Mouse (Mus musculus): ENCODE measurements around the gene Krt82.
"Not testable (repeated sequence)": the region's sequence is repeated elsewhere in the genome, so short reads cannot be mapped to it uniquely, and the experiment has no call there.

The Krt82 gene

DNA sequence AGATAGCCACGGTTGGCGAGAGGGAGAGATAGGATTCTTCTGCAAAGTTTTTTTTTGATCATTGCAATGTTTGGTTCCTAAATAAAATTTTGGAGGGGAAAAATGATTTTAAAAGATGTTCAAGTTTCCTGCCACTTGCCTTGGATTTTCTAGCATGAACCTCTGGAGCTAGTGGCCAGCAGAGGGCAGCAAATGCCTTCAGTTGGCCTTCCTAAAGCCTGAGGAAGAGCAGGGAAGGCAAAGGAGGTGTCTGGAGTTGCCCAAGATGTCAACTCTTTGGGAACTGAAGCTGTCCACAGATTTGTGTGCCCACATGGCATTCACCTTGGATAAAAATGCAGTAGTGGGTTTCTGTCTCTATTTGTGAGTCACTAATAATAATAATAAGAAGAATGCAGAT is 30.7 kb downstream of the Krt82 start:
- intact Hi-C loops (cut with DNase I), result loop anchor here (1.0 to 5.0 kb wide), 4 partner anchors 253 to 543 kb away; no protein-coding TSS in a partner anchor

DNA sequence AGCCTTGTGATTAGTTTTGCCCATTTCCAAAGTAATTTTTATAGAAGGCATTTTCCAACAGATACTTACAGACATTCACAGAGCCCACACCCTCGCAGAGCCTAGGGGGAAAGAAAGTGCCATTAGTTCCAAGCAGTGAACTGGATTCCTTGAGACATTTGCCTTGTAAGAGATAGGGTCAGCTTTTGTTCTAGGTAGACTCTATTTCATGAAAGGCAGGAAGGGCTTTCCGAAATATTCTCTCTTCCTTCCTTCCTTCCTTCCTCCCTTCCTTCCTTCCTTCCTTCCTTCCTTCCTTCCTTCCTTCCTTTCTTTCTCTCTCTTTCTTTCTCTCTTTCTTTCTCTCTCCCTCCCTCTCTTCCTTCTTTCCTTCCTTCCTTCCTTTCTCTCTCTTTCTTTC is 33.3 kb downstream of the Krt82 start, which contains the start of gene Gm49425:
Gm49425 (minus strand) TSS at position 101 of the 400 bp plus-strand sequence.
- intact Hi-C loops (cut with DNase I), result not testable (repeated sequence)

DNA sequence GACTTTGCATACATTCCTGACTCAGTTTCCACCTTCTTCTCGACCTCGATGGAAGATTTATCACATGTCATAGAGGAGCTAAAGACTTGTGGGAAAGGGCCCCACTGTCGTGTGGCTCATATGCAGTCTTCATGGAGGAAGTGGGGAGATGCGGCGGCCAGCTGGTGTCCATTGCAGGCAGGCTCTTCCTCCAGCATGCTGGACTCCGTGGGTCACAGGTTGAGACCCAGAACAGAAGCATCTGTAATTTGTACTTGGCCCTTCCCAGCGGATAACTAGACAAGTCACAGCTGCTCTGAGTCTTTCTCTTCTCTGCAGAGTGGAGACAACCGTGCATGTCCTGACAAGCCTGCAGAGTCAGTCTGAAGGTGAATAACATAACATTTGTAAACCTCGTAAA is 42.2 kb downstream of the Krt82 start:
- intact Hi-C loops (cut with DNase I), result no loop called here

DNA sequence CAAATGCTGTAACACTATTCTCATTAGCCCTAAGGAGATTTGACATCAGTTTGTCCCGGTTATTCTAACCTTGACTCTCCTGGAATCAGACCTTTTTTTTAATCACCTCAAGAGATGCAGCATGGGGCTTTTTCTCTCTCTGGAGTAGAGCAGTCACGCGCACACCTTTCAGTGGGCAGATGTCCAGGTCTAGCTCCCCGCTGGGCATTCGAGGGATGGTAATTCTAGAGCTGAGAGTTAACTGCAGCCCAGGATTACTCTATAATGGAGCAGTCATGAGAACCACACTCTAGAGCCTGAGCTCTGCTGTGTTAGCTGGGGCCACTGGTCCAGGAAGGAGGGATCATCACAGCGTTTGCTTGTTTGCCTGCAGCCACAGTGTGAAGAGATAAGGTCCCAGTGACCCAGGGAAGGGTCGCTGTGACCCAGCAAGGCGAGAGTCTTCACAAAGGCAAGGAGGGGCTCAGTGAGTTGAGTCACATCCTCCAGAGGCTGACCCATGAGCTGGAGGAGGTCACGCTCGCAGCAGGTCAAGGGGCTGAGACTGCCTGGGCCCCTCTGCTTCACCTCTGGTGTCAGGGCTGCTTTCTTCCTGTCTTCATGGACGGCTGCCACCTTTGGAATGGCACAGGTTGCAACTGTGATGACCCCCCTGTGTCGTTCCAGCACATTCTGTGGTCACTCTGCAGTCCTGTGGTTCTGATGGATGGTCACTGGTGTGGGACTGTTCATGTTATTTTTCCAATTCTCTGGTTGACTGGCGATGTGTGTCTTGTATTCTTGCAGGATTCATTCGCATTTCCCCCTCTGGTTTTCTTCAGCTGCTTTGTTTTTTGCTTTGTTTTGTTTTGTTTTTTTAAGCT is 43.3 kb downstream of the Krt82 start:
- intact Hi-C loops (cut with DNase I), result no loop called here

DNA sequence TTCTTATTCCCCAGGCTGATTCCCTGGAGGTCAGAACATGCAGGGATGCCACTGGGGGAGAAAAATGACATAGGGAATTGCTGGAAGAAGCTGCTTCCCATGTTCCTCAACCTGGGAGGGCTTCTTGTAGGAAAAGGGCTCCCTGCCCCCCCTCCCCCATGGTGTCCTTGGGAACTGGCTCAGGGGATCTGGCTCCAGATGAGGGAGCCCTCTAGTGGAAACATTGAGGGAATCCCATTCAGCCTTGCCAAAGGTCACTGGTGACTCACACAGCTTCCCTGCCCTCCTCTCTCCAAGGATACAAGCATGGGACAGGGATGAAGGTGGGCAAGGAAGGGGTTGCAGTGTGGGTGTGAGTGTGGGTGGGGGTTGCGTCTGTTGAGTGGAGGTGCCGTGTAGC is 53.3 kb downstream of the Krt82 start:
- intact Hi-C loops (cut with DNase I), result loop anchor here (5.0 kb wide), 1 partner anchor 155 kb away; no protein-coding TSS in a partner anchor

DNA sequence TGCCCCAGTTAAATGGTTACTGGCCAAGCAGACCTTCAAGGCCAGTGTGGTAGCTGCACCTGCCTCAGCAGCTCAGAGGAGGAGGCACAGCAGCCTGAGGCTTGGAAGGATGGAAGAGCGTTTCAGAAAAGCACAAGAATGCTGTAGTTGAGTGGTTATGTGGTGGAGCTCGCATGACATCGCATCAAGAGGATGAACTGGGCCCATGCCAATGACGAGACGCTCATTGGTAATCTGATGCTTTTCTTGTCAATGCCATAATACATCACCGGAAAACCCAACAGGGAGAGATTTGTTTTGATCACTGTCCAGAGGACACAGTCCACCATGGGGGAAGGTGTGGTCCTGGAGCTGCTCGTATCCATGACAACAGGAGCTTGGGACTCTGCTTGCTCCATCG is 55.2 kb downstream of the Krt82 start:
- intact Hi-C loops (cut with DNase I), result loop anchor here (5.0 kb wide), 1 partner anchor 153 kb away; no protein-coding TSS in a partner anchor

DNA sequence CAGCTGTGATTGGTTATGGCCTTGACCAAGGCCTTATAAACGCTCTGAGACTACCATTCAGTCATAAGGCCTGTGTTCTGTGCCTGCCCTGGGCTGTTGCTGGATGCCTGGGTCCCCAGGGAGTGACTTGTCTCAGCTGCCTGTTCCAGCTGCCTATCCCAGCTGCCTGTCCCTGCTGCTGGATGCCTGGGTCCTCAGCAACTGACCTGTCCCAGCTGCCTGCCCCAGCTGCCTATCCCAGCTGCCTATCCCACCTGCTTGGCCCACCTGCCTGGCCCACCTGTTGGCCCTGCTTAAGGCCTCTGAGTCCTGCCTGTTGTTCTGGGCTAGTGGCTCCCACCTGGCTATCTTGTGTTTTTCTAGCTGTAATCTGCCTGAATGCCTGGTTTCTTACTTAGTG is 56.3 kb downstream of the Krt82 start:
- intact Hi-C loops (cut with DNase I), result no loop called here

DNA sequence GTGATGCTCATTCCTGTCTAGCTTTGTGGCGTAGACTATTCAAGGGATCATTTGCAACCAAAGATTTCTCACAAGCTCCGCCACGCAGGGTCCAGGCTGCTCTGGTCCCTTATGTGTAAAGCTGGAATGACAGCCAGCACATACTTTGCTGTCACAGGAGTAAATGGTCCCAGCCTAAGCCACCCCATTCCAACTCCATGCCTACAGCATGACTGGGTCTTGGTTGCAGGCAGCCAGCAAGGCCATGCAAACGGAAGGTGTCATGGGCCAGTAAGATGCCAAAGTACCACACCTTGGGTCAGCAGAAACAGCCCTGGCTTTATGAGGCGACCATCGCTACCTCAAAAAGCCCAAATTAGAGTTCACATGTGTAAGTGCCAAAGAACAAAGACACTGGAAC is 56.8 kb downstream of the Krt82 start:
- intact Hi-C loops (cut with DNase I), result no loop called here

DNA sequence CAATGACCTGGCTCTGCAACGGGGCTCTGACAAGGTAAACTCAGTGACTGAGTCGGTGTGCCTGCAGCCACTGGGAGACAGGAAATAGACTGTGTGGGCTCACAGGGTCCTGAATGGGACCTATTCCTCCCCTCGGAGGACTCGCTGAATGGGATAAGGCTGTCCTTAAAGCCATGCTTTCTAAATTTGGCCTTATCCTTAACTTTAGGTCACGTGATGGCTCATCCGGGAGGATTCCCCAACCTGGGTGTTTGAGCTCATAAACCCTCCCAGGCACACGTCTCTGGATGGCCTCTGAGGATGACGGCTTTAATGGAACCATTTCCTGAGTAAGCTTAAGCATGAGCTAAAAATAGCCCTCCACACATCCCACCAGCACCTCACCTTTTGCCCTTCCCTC is 57.7 kb downstream of the Krt82 start:
- intact Hi-C loops (cut with DNase I), result no loop called here

DNA sequence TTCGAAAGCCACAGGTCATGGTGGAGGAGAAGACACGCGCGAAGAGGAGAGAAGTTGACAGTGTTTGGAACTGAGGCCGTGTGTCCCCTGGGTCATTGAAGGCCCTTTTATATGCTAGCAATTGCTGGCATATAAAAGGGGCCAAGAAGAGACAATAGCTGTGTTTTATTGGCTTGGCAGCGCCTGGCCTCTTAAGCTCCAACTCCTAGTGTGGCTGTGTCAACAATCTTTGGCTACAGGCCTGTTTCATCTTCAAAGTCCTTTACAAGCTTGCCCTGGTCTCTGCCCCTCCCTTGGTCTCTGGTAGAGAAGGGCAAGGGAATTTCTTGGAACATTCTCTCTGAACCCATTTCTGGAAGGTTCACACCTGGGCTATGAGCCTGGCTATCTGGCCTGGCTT is 59.0 kb downstream of the Krt82 start, which contains the start of gene Krt83:
Krt83 (minus strand) TSS at position 82 of the 400 bp plus-strand sequence.
- intact Hi-C loops (cut with DNase I), result no loop called here

Small RNA genes within 50 kb of the gene (microRNA-seq; reads per million reads assigned to microRNA genes)
- gene Gm44393 (0 reads per million in 2 experiments), gene Gm44460 (0 reads per million in 2 experiments)

Measured in adrenal gland (tissue).